Mouse (Mus musculus) right cerebral cortex, adult 2 months (tissue): ENCODE results near the gene Spg20.
A peak's percentile ranks its signal among the peaks of the same experiment; 100 is the strongest.

Experiments
- DNase-seq, 2 experiments: peaks; one replicate each; pipeline ENCODE4 v3.0.0; 2021 to 2022; ENCODE audit warnings: low spot score in 2 of 2

The Spg20 gene

GRCm38 (mm10) chr3:55111935-55112709, at the start of gene Spg20:
Gene Spg20 (plus strand): TSS chr3:55112108.
- peak; percentile 93 to 97 for DNase-seq

- DNase-seq = no peak
Observed at GRCm38 (mm10) chr3:55062653-55063052, 49.3 kb upstream of the Spg20 start.

- DNase-seq = peak; percentile 72 to 82
Observed at GRCm38 (mm10) chr3:55064396-55064795, 47.5 kb upstream of the Spg20 start.

GRCm38 (mm10) chr3:55065738-55066665, 45.9 kb upstream of the Spg20 start:
- no peak for DNase-seq

GRCm38 (mm10) chr3:55066666-55067023, 45.3 kb upstream of the Spg20 start:
- no peak for DNase-seq

- DNase-seq = peak in 1 of 2 experiments; percentile 55
Observed at GRCm38 (mm10) chr3:55067791-55068434, 44.0 kb upstream of the Spg20 start.

- DNase-seq = no peak
Observed at GRCm38 (mm10) chr3:55074576-55075293, 37.2 kb upstream of the Spg20 start.

GRCm38 (mm10) chr3:55075294-55075648, 36.6 kb upstream of the Spg20 start:
- DNase-seq = no peak

GRCm38 (mm10) chr3:55078233-55078632, 33.7 kb upstream of the Spg20 start:
- DNase-seq = no peak

GRCm38 (mm10) chr3:55079619-55080018, 32.3 kb upstream of the Spg20 start:
- no peak for DNase-seq

GRCm38 (mm10) chr3:55080055-55080454, 31.9 kb upstream of the Spg20 start:
- DNase-seq = peak; percentile 79 to 87

- DNase-seq = no peak
Observed at GRCm38 (mm10) chr3:55084781-55085180, 27.1 kb upstream of the Spg20 start.

- DNase-seq = no peak
Observed at GRCm38 (mm10) chr3:55085716-55086115, 26.2 kb upstream of the Spg20 start.

- DNase-seq = no peak
Observed at GRCm38 (mm10) chr3:55086948-55087347, 25.0 kb upstream of the Spg20 start.

GRCm38 (mm10) chr3:55087360-55087759, 24.5 kb upstream of the Spg20 start:
- DNase-seq = peak in 1 of 2 experiments; percentile 54

GRCm38 (mm10) chr3:55088359-55088758, 23.5 kb upstream of the Spg20 start:
- no peak for DNase-seq

GRCm38 (mm10) chr3:55088843-55089242, 23.1 kb upstream of the Spg20 start:
- no peak for DNase-seq

GRCm38 (mm10) chr3:55089291-55089690, 22.6 kb upstream of the Spg20 start:
- no peak for DNase-seq

GRCm38 (mm10) chr3:55093161-55093560, 18.7 kb upstream of the Spg20 start:
- DNase-seq = no peak

- no peak for DNase-seq
Observed at GRCm38 (mm10) chr3:55095968-55096654, 15.8 kb upstream of the Spg20 start.

- DNase-seq = no peak
Observed at GRCm38 (mm10) chr3:55096655-55097005, 15.3 kb upstream of the Spg20 start.
